Mouse (Mus musculus) large intestine, adult 2 months (tissue): ENCODE measurements around the gene Surf1. TPM values are rescaled to one million over a fixed set of nuclear protein-coding genes. Genes with fewer than 3 reads are reported as not detected.

ENCODE experiments used
- DNase-seq: peaks from one replicate; pipeline ENCODE4 v3.0.0-alpha.2; 2012; ENCODE audit warnings: low read depth, low spot score
- WGBS: fragments of 180-500 bp; shearing (Covaris S2); methylation state at CpG from one replicate; pipeline ENCODE4 v1.1.7; 2018; 5-methylcytosine and 5-hydroxymethylcytosine counted together
- polyA plus RNA-seq: library from polyadenylated mRNA; depleted of rRNA; stranded (reverse); fragments of >200 nt; gene quantifications from 2 replicates; pipeline ENCODE4 v1.2.3, GENCODE M21; 2012; rRNA removed

Gene Surf1
- 44.4 and 49.5 TPM in 2 replicates for polyA plus RNA-seq

GRCm38 (mm10) chr2:26915927-26916728, at the start of gene Surf1, which contains the start of gene Surf2:
TSS of gene Surf1 (minus strand) at chr2:26916530.
TSS of gene Surf2 (plus strand) at chr2:26916367.
- WGBS = under 1% methylated on average over 47 of the region's 47 CpGs
- DNase-seq = no peak

GRCm38 (mm10) chr2:26964724-26965370, 48.5 kb upstream of the Surf1 start:
- no peak for DNase-seq
- WGBS = 11% methylated on average over 14 of the region's 14 CpGs

GRCm38 (mm10) chr2:26963923-26964723, 47.8 kb upstream of the Surf1 start, which contains the start of gene Rexo4:
TSS of gene Rexo4 (minus strand) at chr2:26964386.
- under 1% methylated on average over 50 of the region's 50 CpGs for WGBS
- peak; percentile 78 for DNase-seq

GRCm38 (mm10) chr2:26960756-26961155, 44.4 kb upstream of the Surf1 start:
- 63% methylated on average over 4 of the region's 4 CpGs for WGBS
- no peak for DNase-seq

- no peak for DNase-seq
- 28% methylated on average over 2 of the region's 2 CpGs for WGBS
Observed at GRCm38 (mm10) chr2:26957488-26957859, 41.1 kb upstream of the Surf1 start.

GRCm38 (mm10) chr2:26956811-26957487, 40.6 kb upstream of the Surf1 start:
- WGBS = 45% methylated on average over 12 of the region's 12 CpGs
- DNase-seq = peak; percentile 51

- WGBS = 85% methylated on average over 2 of the region's 2 CpGs
- no peak for DNase-seq
Observed at GRCm38 (mm10) chr2:26954735-26955395, 38.5 kb upstream of the Surf1 start.

GRCm38 (mm10) chr2:26952866-26953265, 36.5 kb upstream of the Surf1 start:
- WGBS = 86% methylated on average over 8 of the region's 8 CpGs
- DNase-seq = no peak

- DNase-seq = no peak
- WGBS = 66% methylated on average over 4 of the region's 4 CpGs
Observed at GRCm38 (mm10) chr2:26952193-26952592, 35.9 kb upstream of the Surf1 start.

GRCm38 (mm10) chr2:26951346-26951905, 35.1 kb upstream of the Surf1 start:
- WGBS = 83% methylated on average over 8 of the region's 8 CpGs
- DNase-seq = no peak

GRCm38 (mm10) chr2:26950411-26950810, 34.1 kb upstream of the Surf1 start:
- 77% methylated on average over 2 of the region's 2 CpGs for WGBS
- DNase-seq = no peak

GRCm38 (mm10) chr2:26943253-26943652, 26.9 kb upstream of the Surf1 start:
- DNase-seq = no peak
- WGBS = 60% methylated on average over 3 of the region's 3 CpGs

GRCm38 (mm10) chr2:26941539-26941938, 25.2 kb upstream of the Surf1 start:
- 37% methylated on average over 5 of the region's 5 CpGs for WGBS

GRCm38 (mm10) chr2:26936425-26936824, 20.1 kb upstream of the Surf1 start:
- WGBS = 52% methylated on average over 1 of the region's 1 CpGs
- DNase-seq = no peak

More at GRCm38 (mm10) chr2:26941539-26941938, 25.2 kb upstream of the Surf1 start:
- DNase-seq = no peak

GRCm38 (mm10) chr2:26935286-26935685, 19.0 kb upstream of the Surf1 start:
- 82% methylated on average over 2 of the region's 2 CpGs for WGBS
- no peak for DNase-seq

- 1% methylated on average over 64 of the region's 70 CpGs for WGBS
- DNase-seq = peak; percentile 80
Observed at GRCm38 (mm10) chr2:26933304-26934055, 17.1 kb upstream of the Surf1 start, which contains the start of the genes Surf4 and Stkld1. TSS of gene Surf4 (minus strand) at chr2:26933928. TSS of gene Stkld1 (plus strand) at chr2:26934047.

GRCm38 (mm10) chr2:26932473-26933303, 16.4 kb upstream of the Surf1 start:
- DNase-seq = no peak
- WGBS = under 1% methylated on average over 49 of the region's 49 CpGs
